Mouse (Mus musculus): Measurements from ENCODE around the gene Pde2a.

- no peak for TF ChIP-seq CTCF (IDR thresholded peaks at IDR 0.05 in 2 of 3, conservative IDR thresholded peaks at IDR 0.05 in 1 of 3; ENCODE audit: control insufficient read depth in 1 of 3, insufficient read depth in 1 of 3, low read depth in 2 of 3, low read length in 3 of 3, poor library complexity in 1 of 3, severe bottlenecking in 1 of 3)
- no peak for TF ChIP-seq POLR2A (IDR thresholded peaks at IDR 0.05; ENCODE audit: control insufficient read depth in 1 of 2, insufficient read depth in 1 of 2, low read depth in 1 of 2, low read length in 2 of 2, poor library complexity in 1 of 2)
- TF ChIP-seq MYB (IDR thresholded peaks at IDR 0.05; ENCODE audit: low read depth, low read length), result no peak
- no peak for TF ChIP-seq ZKSCAN1 (IDR thresholded peaks at IDR 0.05; ENCODE audit: low read depth, low read length)
- no peak for TF ChIP-seq KAT2A (conservative IDR thresholded peaks at IDR 0.05; ENCODE audit: low read depth, low read length)
- TF ChIP-seq HCFC1 (IDR thresholded peaks at IDR 0.05; ENCODE audit: low read depth, low read length), result no peak
- no peak for TF ChIP-seq MAFK (IDR thresholded peaks at IDR 0.05; ENCODE audit: borderline replicate concordance, low read depth, low read length)
- TF ChIP-seq MXI1 (IDR thresholded peaks at IDR 0.05; ENCODE audit: low read depth, low read length), result no peak
- TF ChIP-seq RAD21 (IDR thresholded peaks at IDR 0.05; ENCODE audit: low read depth, low read length), result no peak
- TF ChIP-seq USF2 (IDR thresholded peaks at IDR 0.05; ENCODE audit: borderline replicate concordance in 1 of 2, insufficient read depth in 1 of 2, low read depth in 1 of 2, low read length in 2 of 2), result no peak
- TF ChIP-seq USF1 (IDR thresholded peaks at IDR 0.05; ENCODE audit: low read depth, low read length), result no peak
- TF ChIP-seq ZMIZ1 (IDR thresholded peaks at IDR 0.05; ENCODE audit: low read depth, low read length), result no peak
These were observed 37.9 kb downstream of the Pde2a start for GRCm38 (mm10) chr7:101459305-101459813.

Measured in MEL (cell line).